Mouse (Mus musculus): Measurements from ENCODE around the gene Plekhh2.

GRCm38 (mm10) chr17:84509176-84509575, 2.5 kb upstream of the Plekhh2 start:
- no peak for TF ChIP-seq CTCF (IDR thresholded peaks at IDR 0.05; ENCODE audit: control insufficient read depth, insufficient read depth, insufficient replicate concordance, low read depth, low read length)
- TF ChIP-seq POLR2A (IDR thresholded peaks at IDR 0.05; ENCODE audit: control insufficient read depth, low read depth, low read length), result no peak
